Mouse (Mus musculus) thymus, adult 2 months (tissue): ENCODE data around the gene Ryr1.

Experiments
- CTCF ChIP-seq: fragments of 200-500 bp; IDR thresholded peaks from 2 replicates; pipeline ENCODE4 v1.5.1; 2012; ENCODE audit warnings: mild to moderate bottlenecking, control low read depth, low read length, moderate library complexity, borderline replicate concordance; ENCODE audit not compliant: control insufficient read depth, poor library complexity, insufficient read depth; ENCODE audit errors: extremely low read depth
- POLR2A ChIP-seq: fragments of 200-500 bp; IDR thresholded peaks from 2 replicates; pipeline ENCODE4 v1.6.1; 2012; ENCODE audit warnings: mild to moderate bottlenecking, low read length, control low read depth, moderate library complexity; ENCODE audit not compliant: control insufficient read depth, poor library complexity, insufficient read depth; ENCODE audit errors: extremely low read depth

DNA sequence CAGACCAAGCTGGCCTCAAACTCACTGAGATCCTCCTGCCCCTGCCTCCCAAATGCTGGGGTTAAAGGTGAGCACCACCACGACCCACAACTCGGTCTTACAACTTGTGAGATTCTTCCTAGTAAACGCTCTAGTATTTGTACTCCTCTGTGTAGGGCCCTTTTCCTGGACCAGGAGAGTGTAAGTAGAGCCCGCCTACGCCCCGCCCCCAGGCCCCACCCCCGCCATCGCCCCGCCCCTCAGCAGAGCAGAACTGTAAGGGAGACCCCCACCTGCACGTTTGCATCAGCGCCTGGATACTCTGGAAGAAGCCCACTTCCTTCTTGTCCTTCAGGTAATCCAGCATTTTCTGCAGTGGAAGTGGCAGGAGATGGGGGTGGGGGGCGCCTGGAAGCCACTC lies 78.4 kb downstream of the Ryr1 start:
- TF ChIP-seq CTCF, result no peak
- TF ChIP-seq POLR2A, result no peak
